Mouse (Mus musculus) embryo, embryonic 10.5 days (tissue): ENCODE results near the gene Cyp4a14.
"Not testable (repeated sequence)": the region's sequence is repeated elsewhere in the genome, so short reads cannot be mapped to it uniquely, and the experiment has no call there.

Experiments
- DNase-seq: peaks from one replicate; pipeline ENCODE4 v3.0.0-alpha.2; 2015; ENCODE audit warnings: low spot score

Gene Cyp4a14

GRCm38 (mm10) chr4:115496001-115496400 is at the start of gene Cyp4a14:
Cyp4a14 (minus strand) TSS chr4:115496142.
- DNase-seq, result no peak

- DNase-seq, result no peak
Measured at GRCm38 (mm10) chr4:115545101-115545500, 49.2 kb upstream of the Cyp4a14 start.

DNA sequence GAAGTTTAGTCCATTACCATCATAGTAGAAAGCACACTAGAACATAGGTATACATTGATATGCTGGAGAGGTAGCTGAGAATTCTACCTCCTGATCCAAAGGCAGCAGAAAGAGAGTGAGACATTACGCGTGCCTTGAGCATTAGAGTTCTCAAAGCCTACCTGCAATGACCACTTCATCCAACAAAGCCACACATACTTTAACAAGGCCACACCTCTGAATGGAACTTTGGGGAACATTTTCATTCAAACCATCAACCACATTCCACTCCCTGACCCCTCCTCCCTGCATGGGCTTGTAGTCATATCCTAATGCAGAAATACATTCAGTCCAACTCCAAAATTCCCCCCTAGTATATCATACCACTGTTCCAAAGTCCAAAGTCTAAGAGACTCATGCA is 25.8 kb upstream of the Cyp4a14 start:
- DNase-seq, result no peak

- DNase-seq, result no peak
Measured at GRCm38 (mm10) chr4:115519444-115519843, 23.5 kb upstream of the Cyp4a14 start.

DNA sequence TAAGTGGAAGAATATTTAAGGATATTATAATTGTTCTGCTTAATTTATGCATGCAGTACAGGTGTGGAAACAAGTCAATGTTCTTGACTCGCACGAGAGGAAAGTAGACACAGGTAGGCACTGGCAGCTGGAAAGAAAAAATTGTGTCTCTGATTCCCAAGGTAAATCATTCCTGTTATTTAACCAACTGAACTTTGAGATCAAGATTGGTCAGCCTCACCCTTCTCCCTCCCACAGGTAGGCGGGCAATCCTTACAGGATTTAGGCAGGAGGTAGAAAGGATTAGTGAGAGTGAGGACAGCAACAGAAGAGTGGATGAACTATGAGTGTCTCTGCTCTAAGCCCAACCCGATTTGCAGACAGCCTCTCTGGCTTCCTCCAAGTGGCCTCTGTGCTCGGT is 22.1 kb upstream of the Cyp4a14 start, which contains the start of gene Cyp4a10:
Cyp4a10 (plus strand) TSS at position 265 of the 400 bp plus-strand sequence.
- not testable (repeated sequence) for DNase-seq

- DNase-seq, result not testable (repeated sequence)
Measured at GRCm38 (mm10) chr4:115513964-115514363, 18.0 kb upstream of the Cyp4a14 start.

DNA sequence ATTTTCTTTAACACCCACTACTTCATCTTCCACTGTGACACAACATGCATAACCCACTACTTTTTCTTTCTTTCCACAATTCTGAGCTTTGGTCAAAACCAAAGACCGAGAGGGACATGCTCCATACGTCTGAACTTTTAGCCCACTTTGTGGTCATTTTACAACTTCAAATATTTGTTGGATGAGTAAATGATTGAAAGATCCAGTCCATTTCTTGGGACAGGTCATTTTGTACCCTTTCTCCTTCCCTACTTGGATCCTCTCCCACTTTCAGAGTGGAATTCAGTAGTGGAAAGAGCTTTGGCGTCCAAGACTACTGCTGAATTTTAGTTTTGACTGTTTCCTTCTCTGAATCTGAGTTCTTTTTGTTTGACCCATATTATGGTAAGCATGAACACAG is 1.5 kb upstream of the Cyp4a14 start:
- no peak for DNase-seq

DNA sequence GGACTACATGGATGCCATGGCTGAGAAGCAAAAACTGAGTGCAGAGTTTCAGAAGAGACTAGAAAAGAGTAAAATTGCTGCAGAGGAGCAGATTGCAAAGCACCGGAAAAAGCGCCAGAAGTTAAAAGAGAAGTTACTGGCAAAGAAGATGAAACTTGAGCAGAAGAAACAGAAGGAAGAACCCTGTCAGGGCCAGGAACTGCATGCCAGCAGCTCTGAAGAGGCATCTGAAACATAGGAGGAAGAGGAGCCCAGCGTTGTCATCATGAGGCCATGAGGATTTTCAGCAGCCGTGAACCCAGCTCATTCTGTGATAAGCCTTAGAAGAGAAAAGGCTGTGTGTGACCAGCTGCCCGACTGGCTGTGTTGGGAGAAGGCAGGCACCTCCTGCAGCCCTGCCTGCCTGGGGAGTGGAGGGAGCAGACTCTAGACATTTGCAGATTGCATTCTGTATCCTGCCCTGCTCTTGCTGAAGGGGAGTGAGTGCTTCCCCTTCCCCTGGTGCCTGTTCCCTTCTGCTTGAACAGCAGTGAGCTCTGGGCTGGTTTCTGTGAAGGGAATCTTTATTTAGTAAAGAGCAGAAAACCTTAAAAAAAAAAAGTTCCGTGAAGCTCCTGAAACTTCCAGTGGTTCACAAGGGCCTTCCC is 14.8 kb downstream of the Cyp4a14 start:
- DNase-seq, result no peak

DNA sequence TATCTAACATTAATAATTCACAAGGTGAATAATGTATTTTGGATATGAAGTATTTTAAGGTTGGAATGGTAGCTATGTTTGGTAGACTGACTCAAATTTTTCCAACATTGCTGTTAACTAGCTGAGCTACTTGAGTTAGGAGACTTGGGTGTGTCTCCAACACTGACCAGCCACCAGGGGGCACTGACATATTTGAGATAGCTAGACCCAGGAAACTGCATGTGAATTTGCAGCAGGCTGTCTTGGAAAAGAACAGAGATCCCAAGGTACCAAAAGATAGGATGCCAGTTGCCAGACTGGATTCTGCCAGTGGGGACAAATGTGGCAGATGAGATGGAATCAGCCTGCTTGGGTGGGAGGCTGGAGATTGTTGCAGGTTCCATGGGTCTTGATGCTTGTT is 19.9 kb downstream of the Cyp4a14 start:
- peak; percentile 10 for DNase-seq

GRCm38 (mm10) chr4:115473585-115473984 is 22.4 kb downstream of the Cyp4a14 start:
- DNase-seq, result not testable (repeated sequence)

GRCm38 (mm10) chr4:115452304-115452703 is 43.6 kb downstream of the Cyp4a14 start, which contains the start of gene Cyp4a30b:
Cyp4a30b (plus strand) TSS chr4:115452604.
- no peak for DNase-seq

DNA sequence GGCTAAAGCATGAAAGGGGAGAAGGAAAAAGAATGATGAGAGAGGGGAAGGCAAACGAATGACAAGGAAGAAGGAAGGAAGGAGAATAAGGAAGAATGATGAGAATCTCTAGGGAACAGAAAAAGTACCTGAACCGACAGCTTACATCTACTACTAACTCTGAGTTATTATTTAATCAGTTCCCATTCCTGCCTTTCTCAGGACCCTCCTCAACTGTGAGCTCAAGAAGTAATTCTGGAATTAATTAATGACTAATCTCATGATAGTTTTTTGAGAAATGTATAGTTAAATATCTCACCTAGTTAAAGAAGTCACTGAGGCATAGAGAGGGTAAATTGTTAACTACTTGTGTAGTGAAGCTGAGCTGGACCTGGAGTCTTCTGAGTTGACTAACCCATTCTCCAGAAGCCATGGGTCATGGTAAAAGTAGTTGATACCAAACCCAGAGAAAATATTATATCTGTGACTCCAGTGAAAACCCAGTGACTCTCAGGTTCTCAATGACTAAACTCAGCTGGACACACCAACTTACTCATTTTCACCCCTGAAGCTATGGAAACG is 45.3 kb downstream of the Cyp4a14 start:
- no peak for DNase-seq
